Mouse (Mus musculus) embryonic stem cell, embryonic (primary cell): ENCODE measurements around the gene Mtmr12.

ENCODE experiments used
- CTCF ChIA-PET, 4 experiments: fragments of 300-600 bp in 2 of 4; fragments of 350-600 bp in 2 of 4; sonication (Branson Sonifier 250); formaldehyde crosslinking; loops; one replicate each; lab custom pipeline; 2022; ENCODE audit warnings: inconsistent platforms in 2 of 4; lab: Charles Lee
- POLR2A ChIA-PET, 4 experiments: fragments of 300-600 bp in 2 of 4; fragments of 350-600 bp in 2 of 4; sonication (Branson Sonifier 250); formaldehyde crosslinking; loops; one replicate each; lab custom pipeline; 2022; ENCODE audit warnings: antibody characterized with exemption in 4 of 4, inconsistent platforms in 1 of 4; lab: Charles Lee

Mtmr12 gene

GRCm38 (mm10) chr15:12314584-12314983, 109.8 kb downstream of the Mtmr12 start:
- CTCF ChIA-PET = interaction anchor here in 1 of 4 experiments (1.0 kb wide), 1 partner anchor 47 kb away, joined by 3 read pairs; no protein-coding TSS in a partner anchor
- POLR2A ChIA-PET = interaction anchor here in 3 of 4 experiments (0.7 to 3.1 kb wide), 7 partner anchors 8 to 46 kb away, joined by 3 to 14 read pairs (median 4); no protein-coding TSS in a partner anchor

- ChIA-PET POLR2A (interaction anchor here in 2 of 4 experiments (0.5 to 3.1 kb wide), 4 partner anchors 10 to 544 kb away, joined by 3 to 14 read pairs (median 4); no protein-coding TSS in a partner anchor), CTCF (interaction anchor here in 1 of 4 experiments (0.6 kb wide), 2 partner anchors 46 to 263 kb away, joined by 3 to 6 read pairs; no protein-coding TSS in a partner anchor)
Observed at GRCm38 (mm10) chr15:12315996-12316395, 111.2 kb downstream of the Mtmr12 start.

- POLR2A ChIA-PET = interaction anchor here in 1 of 4 experiments (1.0 kb wide), 1 partner anchor 9 kb away, joined by 3 read pairs; no protein-coding TSS in a partner anchor
- CTCF ChIA-PET = no interaction called here
Observed at GRCm38 (mm10) chr15:12317290-12317689, 112.5 kb downstream of the Mtmr12 start.

DNA sequence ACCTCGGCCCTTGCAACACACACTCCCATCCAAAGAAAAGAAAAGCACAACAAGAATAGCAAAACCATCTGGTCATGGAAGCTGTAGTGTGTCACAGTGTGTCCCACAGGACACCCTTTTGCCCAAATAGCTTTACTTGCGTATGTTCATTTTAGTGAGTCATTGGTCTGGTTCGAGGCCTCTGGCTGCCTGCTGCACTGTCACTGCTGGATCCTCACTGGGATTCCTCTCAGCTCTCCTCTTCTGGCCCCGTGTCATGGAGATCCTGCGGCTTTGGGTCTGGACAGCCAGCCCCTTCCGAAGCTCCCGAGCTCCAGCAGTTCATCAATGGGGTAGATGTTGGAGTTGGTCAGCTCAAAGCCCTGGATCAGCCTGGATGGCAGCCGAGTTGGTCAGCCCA, 113.6 kb downstream of the Mtmr12 start:
- POLR2A ChIA-PET = interaction anchor here (0.6 to 1.3 kb wide), 6 partner anchors 11 to 1848 kb away, joined by 3 to 7 read pairs (median 4); partner anchors contain the start of gene Dnajc21 (in 1 of the 4)
- CTCF ChIA-PET = no interaction called here

- CTCF ChIA-PET = interaction anchor here in 2 of 4 experiments (0.7 to 0.9 kb wide), 4 partner anchors 45 to 223 kb away, joined by 3 to 8 read pairs (median 3); no protein-coding TSS in a partner anchor
- POLR2A ChIA-PET = interaction anchor here (0.6 to 2.7 kb wide), 22 partner anchors 10 to 409 kb away, joined by 3 to 25 read pairs (median 6); no protein-coding TSS in a partner anchor
Observed at GRCm38 (mm10) chr15:12319889-12320288, 115.1 kb downstream of the Mtmr12 start.

DNA sequence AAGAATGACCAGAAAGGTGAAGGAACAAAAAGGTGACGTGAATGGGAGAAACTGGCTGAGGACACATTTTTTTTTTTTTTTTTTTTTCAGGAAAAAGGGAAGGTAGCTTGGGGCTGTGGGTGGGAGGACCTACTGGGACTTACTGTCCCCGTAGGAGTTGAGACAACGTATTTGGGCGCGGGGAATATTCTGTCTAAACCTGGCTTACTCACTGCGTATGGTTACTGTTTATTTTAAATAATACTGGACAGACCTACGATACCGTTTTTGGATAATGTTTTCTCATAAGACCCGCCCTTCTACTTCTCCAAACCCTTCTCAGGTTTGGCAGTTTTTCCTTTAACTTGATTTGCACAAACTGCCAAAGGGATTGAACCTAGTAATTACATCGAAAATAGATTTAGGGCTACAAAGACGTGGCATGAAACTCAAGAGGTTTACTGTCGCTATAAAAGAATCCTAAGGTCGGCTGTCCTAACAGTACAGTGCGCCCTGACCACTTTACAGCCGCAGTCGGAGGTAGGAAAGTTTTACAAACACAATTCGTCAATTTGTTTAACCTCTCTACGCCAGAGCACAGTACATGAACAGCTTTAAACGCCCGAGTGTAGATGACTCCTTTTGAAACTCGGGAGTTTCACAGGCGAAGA, 115.7 kb downstream of the Mtmr12 start:
- POLR2A ChIA-PET = interaction anchor here (0.6 to 2.7 kb wide), 66 partner anchors 7 to 479 kb away, joined by 3 to 25 read pairs (median 4); partner anchors contain the start of gene Pdzd2 (in 1 of the 4)
- CTCF ChIA-PET = interaction anchor here in 3 of 4 experiments (0.6 to 1.0 kb wide), 6 partner anchors 46 to 546 kb away, joined by 3 to 9 read pairs (median 4); no protein-coding TSS in a partner anchor

GRCm38 (mm10) chr15:12321091-12321787, 116.4 kb downstream of the Mtmr12 start, which contains the start of gene Golph3:
Golph3 (plus strand) TSS chr15:12321450.
- CTCF ChIA-PET = interaction anchor here in 2 of 4 experiments (0.6 to 1.0 kb wide), 5 partner anchors 9 to 318 kb away, joined by 3 to 5 read pairs (median 3); no protein-coding TSS in a partner anchor
- POLR2A ChIA-PET = interaction anchor here (0.6 to 2.7 kb wide), 64 partner anchors 8 to 1598 kb away, joined by 3 to 25 read pairs (median 4); partner anchors contain the start of gene Pdzd2 (in 1 of the 4)

DNA sequence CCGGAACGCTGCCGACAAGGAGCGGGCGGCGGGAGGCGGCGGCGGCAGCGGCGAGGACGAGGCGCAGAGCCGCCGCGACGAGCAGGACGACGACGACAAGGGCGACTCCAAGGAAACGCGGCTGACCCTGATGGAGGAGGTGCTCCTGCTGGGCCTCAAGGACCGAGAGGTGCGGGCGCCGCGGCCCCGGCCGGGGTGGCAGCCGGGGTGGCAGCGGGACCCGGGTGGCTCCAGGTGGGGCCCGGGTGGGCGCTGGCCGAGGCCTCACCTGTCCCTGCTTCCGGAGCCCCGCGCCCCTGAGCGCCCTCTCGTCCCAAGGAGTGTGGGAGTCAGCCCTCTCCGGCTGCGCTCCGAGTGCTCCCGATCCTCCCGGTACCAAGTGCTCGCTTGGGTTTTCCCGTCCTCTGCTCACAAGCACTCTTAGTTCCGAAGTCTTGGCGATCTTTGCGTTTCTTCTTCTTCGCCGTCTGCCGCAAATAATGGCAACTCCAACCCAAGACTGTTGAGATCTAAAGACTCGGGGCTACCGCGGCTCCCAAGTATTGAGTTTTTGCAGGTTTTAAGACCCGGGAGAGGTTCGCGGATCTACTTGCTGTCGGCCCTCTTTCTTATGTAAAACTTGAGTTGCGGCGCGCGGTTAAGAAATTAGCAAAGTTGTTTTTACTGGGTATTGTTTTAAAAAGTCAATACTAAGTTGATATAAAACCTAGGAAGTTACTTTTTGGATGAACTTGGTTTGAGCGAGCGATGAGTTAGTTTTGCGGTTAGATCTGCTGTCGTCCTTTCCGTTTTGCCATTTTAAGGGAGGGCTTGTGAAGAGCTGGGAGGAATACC, 117.2 kb downstream of the Mtmr12 start, which contains the start of gene 1810049J17Rik:
Gene 1810049J17Rik (minus strand): TSS at position 112 of the 834 bp plus-strand sequence.
- ChIA-PET CTCF (interaction anchor here in 2 of 4 experiments (0.6 to 1.0 kb wide), 4 partner anchors 8 to 317 kb away, joined by 3 to 5 read pairs (median 3); no protein-coding TSS in a partner anchor), POLR2A (interaction anchor here (0.6 to 2.7 kb wide), 52 partner anchors 7 to 1599 kb away, joined by 3 to 25 read pairs (median 4); partner anchors contain the start of gene Pdzd2 (in 1 of the 4))

DNA sequence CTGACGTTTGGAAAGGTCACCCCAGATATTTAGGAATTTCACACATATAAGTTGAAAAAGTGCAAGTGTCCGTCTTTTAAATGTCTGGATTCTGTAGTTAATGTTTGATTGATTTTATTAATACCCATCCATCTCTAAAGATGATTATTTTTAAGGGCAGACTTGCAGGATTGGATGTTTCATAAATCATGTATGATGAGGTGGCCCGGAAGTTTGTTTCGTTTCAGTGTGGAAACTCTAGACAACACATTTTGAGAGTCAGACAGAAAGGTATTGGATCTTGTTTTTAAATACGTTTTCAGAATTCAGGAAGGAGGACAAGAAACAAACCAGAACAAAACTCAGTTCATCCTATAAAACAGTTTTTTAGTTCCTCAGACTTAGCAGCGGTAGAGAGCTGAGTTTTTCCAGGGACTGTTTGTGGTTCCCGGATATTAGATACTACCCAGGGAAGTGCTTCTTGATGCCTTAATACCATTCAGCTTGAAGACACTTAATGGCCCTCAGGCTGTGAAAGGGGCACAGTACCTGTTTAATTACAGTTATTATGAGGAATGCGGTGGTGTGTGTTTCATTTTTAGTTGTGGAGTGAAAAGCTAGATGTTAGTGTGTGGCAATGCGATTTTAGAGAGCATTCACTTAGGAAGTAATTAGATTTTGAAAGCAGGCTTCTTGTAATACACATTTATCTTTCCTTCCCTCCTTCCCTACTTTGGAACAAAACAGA, 118.0 kb downstream of the Mtmr12 start:
- POLR2A ChIA-PET = interaction anchor here in 2 of 4 experiments (0.6 to 2.7 kb wide), 13 partner anchors 9 to 197 kb away, joined by 3 to 8 read pairs (median 3); no protein-coding TSS in a partner anchor
- CTCF ChIA-PET = no interaction called here
